Mouse (Mus musculus): ENCODE results near the gene Cyld. TPM values are rescaled to one million over a fixed set of nuclear protein-coding genes. Genes with fewer than 3 reads are reported as not detected.
"Not testable (repeated sequence)": the region's sequence is repeated elsewhere in the genome, so short reads cannot be mapped to it uniquely, and the experiment has no call there.

Gene Cyld
- polyA plus RNA-seq, 1 experiment: 0.04 TPM

DNA sequence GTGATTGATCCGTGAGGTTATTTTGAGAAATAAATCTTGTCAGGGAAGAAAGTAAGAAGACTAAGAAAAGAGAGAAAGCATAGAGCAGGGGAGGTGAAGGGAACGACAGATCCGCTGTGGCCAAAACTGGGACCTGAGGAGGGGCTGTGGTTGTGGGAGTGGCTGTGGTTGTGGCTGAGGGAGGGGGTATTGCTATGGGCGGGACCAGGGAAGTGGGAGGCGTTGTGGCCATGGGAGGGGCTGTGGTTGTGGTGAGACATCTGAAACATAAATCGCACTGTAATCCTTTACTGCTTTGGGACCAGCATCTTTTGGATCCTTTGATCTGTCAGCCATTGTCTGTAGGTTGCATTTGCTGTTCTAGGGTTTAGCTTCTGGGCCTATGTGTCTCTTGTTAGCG, 74.4 kb downstream of the Cyld start:
- H3K4me1 ChIP-seq (ENCODE audit: control insufficient read depth): no peaks in the 10 kb centered on the region
- H3K9me3 ChIP-seq (ENCODE audit: control insufficient read depth, low read length): peaks cover 3% of the 10 kb centered on the region; the same call in 1 of the 2 replicates
- no peaks in the 10 kb centered on the region for H3K27me3 ChIP-seq (ENCODE audit: control insufficient read depth)
- H3K4me3 ChIP-seq (replicated peaks): no peak overlapping the region
- TF ChIP-seq TAL1 (IDR thresholded peaks at IDR 0.05; ENCODE audit: low read length) (no peak), GATA1 (IDR thresholded peaks at IDR 0.05; ENCODE audit: low read length) (no peak)
- H3K36me3 ChIP-seq (ENCODE audit: control insufficient read depth): no peaks in the 10 kb centered on the region

GRCm38 (mm10) chr8:88774593-88775297, 77.9 kb downstream of the Cyld start:
- Histone ChIP-seq H3K9me3 (ENCODE audit: control insufficient read depth, low read length) (peaks cover 3% of the 10 kb centered on the region; the same call in 1 of the 2 replicates), H3K36me3 (ENCODE audit: control insufficient read depth) (no peaks in the 10 kb centered on the region), H3K27me3 (ENCODE audit: control insufficient read depth) (no peaks in the 10 kb centered on the region), H3K4me1 (ENCODE audit: control insufficient read depth) (no peaks in the 10 kb centered on the region), H3K4me3 (replicated peaks) (no peak overlapping the region)
- TF ChIP-seq GATA1 (IDR thresholded peaks at IDR 0.05; ENCODE audit: low read length): no peak
- TF ChIP-seq TAL1 (IDR thresholded peaks at IDR 0.05; ENCODE audit: low read length): no peak

GRCm38 (mm10) chr8:88775298-88775646, 78.4 kb downstream of the Cyld start:
- no peak overlapping the region for H3K4me3 ChIP-seq (replicated peaks)
- TF ChIP-seq TAL1 (IDR thresholded peaks at IDR 0.05; ENCODE audit: low read length): no peak
- no peak for TF ChIP-seq GATA1 (IDR thresholded peaks at IDR 0.05; ENCODE audit: low read length)
- H3K27me3 ChIP-seq (ENCODE audit: control insufficient read depth): no peaks in the 10 kb centered on the region
- H3K9me3 ChIP-seq (ENCODE audit: control insufficient read depth, low read length): peaks cover 3% of the 10 kb centered on the region; the same call in 1 of the 2 replicates
- H3K4me1 ChIP-seq (ENCODE audit: control insufficient read depth): no peaks in the 10 kb centered on the region
- H3K36me3 ChIP-seq (ENCODE audit: control insufficient read depth): no peaks in the 10 kb centered on the region

- Histone ChIP-seq H3K36me3 (ENCODE audit: control insufficient read depth) (no peaks in the 10 kb centered on the region), H3K4me1 (ENCODE audit: control insufficient read depth) (no peaks in the 10 kb centered on the region), H3K4me3 (replicated peaks) (no peak overlapping the region), H3K27me3 (ENCODE audit: control insufficient read depth) (no peaks in the 10 kb centered on the region), H3K9me3 (ENCODE audit: control insufficient read depth, low read length) (no peaks in the 10 kb centered on the region)
- no peak for TF ChIP-seq TAL1 (IDR thresholded peaks at IDR 0.05; ENCODE audit: low read length)
- no peak for TF ChIP-seq GATA1 (IDR thresholded peaks at IDR 0.05; ENCODE audit: low read length)
These were observed 83.3 kb downstream of the Cyld start for GRCm38 (mm10) chr8:88780142-88780541.

- Histone ChIP-seq H3K36me3 (ENCODE audit: control insufficient read depth) (no peaks in the 10 kb centered on the region), H3K4me1 (ENCODE audit: control insufficient read depth) (no peaks in the 10 kb centered on the region), H3K27me3 (ENCODE audit: control insufficient read depth) (no peaks in the 10 kb centered on the region), H3K4me3 (replicated peaks) (no peak overlapping the region), H3K9me3 (ENCODE audit: control insufficient read depth, low read length) (no peaks in the 10 kb centered on the region)
- TF ChIP-seq TAL1 (IDR thresholded peaks at IDR 0.05; ENCODE audit: low read length) (no peak), GATA1 (IDR thresholded peaks at IDR 0.05; ENCODE audit: low read length) (no peak)
These were observed 84.5 kb downstream of the Cyld start for GRCm38 (mm10) chr8:88781283-88781682.

- Histone ChIP-seq H3K4me3 (replicated peaks) (no peak overlapping the region), H3K4me1 (ENCODE audit: control insufficient read depth) (no peaks in the 10 kb centered on the region), H3K9me3 (ENCODE audit: control insufficient read depth, low read length) (no peaks in the 10 kb centered on the region), H3K36me3 (ENCODE audit: control insufficient read depth) (no peaks in the 10 kb centered on the region), H3K27me3 (ENCODE audit: control insufficient read depth) (no peaks in the 10 kb centered on the region)
- TF ChIP-seq GATA1 (IDR thresholded peaks at IDR 0.05; ENCODE audit: low read length): no peak
- no peak for TF ChIP-seq TAL1 (IDR thresholded peaks at IDR 0.05; ENCODE audit: low read length)
These were observed 86.9 kb downstream of the Cyld start for GRCm38 (mm10) chr8:88783722-88784121.

GRCm38 (mm10) chr8:88788335-88788734, 91.5 kb downstream of the Cyld start:
- H3K9me3 ChIP-seq (ENCODE audit: control insufficient read depth, low read length); H3K4me1 ChIP-seq (ENCODE audit: control insufficient read depth); H3K36me3 ChIP-seq (ENCODE audit: control insufficient read depth); H3K27me3 ChIP-seq (ENCODE audit: control insufficient read depth); H3K4me3 ChIP-seq (replicated peaks): not testable (repeated sequence)

GRCm38 (mm10) chr8:88792691-88793323, 96.0 kb downstream of the Cyld start:
- Histone ChIP-seq H3K9me3 (ENCODE audit: control insufficient read depth, low read length) (peaks cover 6% of the 10 kb centered on the region), H3K4me3 (replicated peaks) (no peak overlapping the region), H3K4me1 (ENCODE audit: control insufficient read depth) (no peaks in the 10 kb centered on the region), H3K36me3 (ENCODE audit: control insufficient read depth) (no peaks in the 10 kb centered on the region), H3K27me3 (ENCODE audit: control insufficient read depth) (no peaks in the 10 kb centered on the region)
- no peak for TF ChIP-seq GATA1 (IDR thresholded peaks at IDR 0.05; ENCODE audit: low read length)

- H3K27me3 ChIP-seq (ENCODE audit: control insufficient read depth): no peaks in the 10 kb centered on the region
- no peak for TF ChIP-seq GATA1 (IDR thresholded peaks at IDR 0.05; ENCODE audit: low read length)
- H3K4me3 ChIP-seq (replicated peaks): no peak overlapping the region
- no peaks in the 10 kb centered on the region for H3K36me3 ChIP-seq (ENCODE audit: control insufficient read depth)
- no peaks in the 10 kb centered on the region for H3K4me1 ChIP-seq (ENCODE audit: control insufficient read depth)
- peaks cover 6% of the 10 kb centered on the region for H3K9me3 ChIP-seq (ENCODE audit: control insufficient read depth, low read length)
These were observed 96.5 kb downstream of the Cyld start for GRCm38 (mm10) chr8:88793324-88793722.
